Mouse (Mus musculus) telencephalon, adult 2 months (tissue): ENCODE measurements around the gene Gzma.

ENCODE experiments used
- DNase-seq: peaks from one replicate; pipeline ENCODE4 v3.0.0-alpha.2; 2011; ENCODE audit warnings: low read depth, low spot score

Gene Gzma

DNA sequence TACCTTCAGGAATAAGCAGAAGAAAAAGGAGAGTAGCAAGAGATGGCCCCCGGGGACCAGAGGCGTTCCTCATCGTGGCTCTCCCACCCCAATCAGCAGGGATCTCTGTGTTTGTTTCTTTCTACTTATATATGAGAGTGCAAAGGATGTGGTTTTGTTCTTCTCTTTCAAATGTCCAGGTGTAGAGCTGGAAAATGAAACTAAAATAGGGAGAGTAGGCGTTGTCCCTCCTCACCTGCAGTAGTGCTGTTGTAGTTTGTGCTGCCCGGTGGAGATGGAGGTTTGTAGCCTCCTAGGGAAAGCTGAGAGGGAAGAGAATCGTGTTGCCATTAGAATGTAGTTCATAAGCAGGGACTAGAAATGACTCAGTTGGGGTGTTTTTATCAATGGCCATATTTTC lies at the start of gene Gzma:
TSS of gene Gzma (minus strand) at position 103 of the 400 bp plus-strand sequence.
- DNase-seq: no peak

GRCm38 (mm10) chr13:113139597-113139996 lies 38.8 kb upstream of the Gzma start:
- no peak for DNase-seq

- DNase-seq: peak; percentile 52
These were observed 29.2 kb upstream of the Gzma start for GRCm38 (mm10) chr13:113129974-113130373.

- DNase-seq: no peak
These were observed 20.5 kb upstream of the Gzma start for GRCm38 (mm10) chr13:113121326-113121725.

DNA sequence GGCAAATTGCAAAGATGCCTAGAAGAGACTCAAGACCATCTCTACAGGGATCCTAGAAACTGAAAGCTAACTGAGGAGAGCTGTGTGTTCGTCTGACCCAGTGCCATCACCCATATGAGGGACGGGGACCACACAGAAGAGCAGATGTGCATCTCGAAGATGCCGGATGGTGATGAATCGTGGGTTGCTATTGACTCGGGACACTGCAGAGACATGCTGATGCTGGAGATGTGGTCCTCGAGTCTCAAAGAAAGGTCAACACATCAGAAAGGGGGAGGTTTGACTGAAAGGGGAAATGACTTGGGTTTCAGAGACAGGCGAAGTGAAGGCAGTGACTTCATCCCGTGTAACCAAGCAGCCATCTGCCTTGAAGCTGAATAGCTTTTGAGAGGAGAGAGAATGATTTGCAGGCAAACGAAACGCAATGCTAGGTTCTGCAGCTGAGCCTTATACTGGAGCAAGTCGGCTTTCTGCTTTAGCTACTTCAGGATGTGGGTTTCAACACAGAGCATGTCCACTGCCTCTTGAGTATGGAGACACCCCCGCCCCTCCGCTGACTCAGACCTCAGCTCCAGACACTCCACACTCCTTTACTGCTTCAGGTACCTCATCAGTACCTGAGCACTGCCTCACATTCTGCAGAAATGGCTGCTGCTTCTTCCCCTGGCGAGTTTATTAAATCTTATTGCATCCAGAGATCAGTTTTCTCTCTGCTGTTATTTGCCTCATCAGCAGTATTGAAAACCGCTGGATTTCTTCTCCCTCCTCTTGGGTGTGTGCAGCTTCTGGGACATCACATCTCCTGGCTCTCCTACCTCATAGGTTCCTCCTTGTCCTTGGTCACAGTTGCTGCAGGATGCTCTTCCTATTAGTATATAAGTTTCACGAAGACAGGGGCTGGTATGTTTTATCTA lies 19.8 kb upstream of the Gzma start:
- no peak for DNase-seq

GRCm38 (mm10) chr13:113118977-113119376 lies 18.2 kb upstream of the Gzma start:
- no peak for DNase-seq

DNA sequence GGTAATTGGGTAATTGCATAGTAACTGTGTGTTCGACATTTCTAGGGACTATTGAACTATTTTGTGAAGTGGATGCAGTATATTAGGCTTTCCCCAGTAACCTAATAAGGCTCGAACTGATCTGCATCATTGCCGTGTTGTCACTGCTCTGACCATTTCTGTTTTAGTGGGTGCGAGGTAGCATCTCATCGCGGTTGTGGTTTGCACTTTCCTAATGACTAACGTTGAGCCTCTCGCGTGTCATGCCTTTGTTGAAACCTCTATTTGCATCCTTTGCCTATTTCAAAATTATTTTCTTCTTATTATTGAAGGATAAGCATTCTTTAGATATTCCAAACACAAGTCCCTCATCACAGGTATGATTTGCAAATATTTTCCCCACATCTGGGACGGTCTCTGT lies 4.0 kb upstream of the Gzma start:
- no peak for DNase-seq

DNA sequence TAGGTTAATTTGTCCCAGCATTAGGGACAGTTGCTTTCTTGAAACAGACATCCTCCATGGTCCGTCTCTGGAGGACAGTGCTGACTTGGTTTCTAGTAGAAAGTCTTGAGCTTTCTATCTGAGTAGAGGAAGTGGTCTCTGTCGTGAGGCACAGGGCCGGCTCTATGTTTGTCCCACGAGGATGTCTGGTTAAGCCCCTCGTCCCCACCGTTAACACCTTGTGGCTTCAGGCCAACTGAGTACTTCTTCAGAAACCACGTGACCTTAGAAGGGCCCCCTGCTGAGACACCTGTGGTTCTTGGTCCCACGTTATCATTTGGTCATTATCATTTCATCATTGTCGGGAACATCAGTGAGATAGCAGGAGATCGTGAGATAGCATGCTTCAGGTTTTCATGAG lies 1.0 kb upstream of the Gzma start:
- DNase-seq: no peak

- DNase-seq: no peak
These were observed 2.4 kb downstream of the Gzma start for GRCm38 (mm10) chr13:113098406-113098805.

- no peak for DNase-seq
These were observed 3.8 kb downstream of the Gzma start for GRCm38 (mm10) chr13:113097011-113097410.

DNA sequence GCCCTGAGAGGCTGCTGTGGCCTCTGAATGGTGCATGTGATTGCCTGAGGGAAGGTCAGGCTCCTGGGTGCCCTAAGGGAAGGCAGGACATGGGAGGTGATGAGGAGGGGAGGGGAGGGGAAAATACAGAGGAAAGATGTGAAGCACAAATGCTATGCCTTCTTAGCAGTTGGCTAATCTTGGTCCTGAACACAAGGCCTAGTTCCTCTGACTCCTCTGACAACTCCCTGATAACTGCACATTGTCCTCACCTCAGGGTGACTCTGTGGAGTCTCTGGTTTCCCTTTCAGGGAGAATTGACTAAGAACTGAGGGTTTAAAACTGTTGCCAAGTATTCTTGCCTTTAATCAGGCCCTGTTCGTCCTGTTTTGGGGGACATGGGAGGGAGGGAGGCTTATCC lies 6.2 kb downstream of the Gzma start:
- DNase-seq: no peak

GRCm38 (mm10) chr13:113090489-113090888 lies 10.3 kb downstream of the Gzma start:
- no peak for DNase-seq

DNA sequence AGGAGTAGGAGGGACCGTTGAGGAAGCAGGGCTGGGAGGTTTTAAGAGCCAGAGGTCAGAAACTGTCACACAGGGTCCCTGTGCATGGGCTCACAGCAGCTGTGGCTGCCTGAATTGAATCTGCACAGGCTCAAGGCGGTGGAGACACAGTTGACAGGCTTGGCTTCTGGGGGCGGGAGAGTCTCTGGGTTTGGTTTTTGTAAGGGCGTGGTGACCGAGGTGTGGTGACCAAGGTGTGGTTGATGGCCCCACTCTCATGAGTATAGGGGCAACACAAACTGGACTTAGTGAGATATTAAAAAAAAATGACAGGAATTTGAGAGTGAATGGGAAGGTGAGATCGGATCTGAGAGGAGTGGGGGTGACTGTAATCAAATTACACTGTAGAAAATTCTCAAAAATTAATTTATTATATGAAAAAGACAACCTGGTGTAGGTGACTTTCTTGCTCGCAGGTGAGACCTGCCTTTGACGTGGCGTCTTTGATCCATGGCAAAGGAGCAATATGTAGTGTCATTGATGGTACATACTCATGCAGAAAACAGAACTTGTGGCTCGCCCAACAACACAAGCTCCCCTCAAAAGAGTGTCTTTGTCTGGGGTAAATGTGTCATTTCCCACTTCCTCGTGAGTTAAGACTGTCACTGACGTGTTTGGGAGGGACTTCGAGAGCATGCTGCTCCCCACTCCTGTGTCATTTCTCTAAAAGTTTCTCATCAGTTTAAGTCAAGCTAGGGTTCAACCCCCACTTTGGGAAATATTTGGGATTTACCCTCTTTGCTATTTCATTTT lies 13.4 kb downstream of the Gzma start:
- DNase-seq: no peak

GRCm38 (mm10) chr13:113084732-113085131 lies 16.0 kb downstream of the Gzma start:
- no peak for DNase-seq

DNA sequence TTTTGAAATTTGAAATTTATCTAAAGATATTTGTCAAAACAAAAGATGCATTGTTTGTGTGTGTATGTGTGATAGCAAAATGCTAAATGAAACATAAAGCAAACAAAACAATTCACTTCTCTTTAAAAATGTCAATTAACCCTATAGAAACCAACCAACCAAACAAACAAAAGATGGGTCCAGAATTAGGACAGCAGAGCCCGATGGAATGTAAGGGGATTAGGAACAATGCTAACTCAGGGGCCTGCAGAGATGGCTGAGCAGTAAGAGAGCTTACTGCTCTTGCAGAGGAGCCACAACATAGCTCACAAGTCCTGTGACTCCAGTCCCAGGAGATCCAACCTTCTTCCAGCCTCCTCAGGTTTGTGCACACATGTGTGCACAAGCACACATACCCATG lies 18.7 kb downstream of the Gzma start:
- no peak for DNase-seq

DNA sequence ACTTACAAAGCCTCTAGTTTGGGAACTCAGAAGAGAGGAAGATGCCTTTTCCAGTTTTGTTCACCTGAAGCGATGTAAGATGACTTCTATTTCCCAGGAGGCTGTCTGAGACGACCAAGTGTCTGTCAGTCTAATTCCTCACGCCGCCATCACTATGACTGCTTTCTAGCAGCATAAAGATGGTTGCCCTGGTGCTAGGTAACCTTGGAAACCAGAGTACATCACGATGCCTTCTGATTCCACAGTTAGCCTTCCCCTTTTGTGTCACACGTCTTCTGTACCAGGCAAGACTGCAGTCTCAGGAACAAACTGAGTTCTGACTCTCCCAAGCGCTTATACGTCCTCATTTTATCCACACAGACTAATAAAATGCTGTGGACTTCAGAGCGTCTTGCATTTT lies 21.8 kb downstream of the Gzma start:
- no peak for DNase-seq

- DNase-seq: no peak
These were observed 36.2 kb downstream of the Gzma start for GRCm38 (mm10) chr13:113064542-113064941.

DNA sequence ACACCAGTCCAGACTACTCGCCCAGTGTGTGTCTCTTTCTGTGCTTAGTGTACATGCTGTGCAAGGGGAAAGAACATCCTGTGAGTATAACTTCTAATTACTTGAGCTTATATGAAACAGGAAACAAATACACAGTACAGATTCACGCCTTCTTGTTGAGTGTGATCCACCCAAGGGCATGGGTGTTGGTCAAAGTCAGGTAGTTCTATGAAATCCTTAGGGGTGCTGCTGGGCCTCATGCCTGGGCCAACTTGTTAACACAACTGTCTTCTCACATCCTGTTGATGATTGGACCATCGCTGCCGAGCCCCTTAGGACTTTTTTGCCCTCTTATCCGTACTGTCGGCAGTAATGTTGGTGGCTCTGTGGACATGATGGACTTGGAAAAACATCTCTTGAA lies 39.0 kb downstream of the Gzma start:
- no peak for DNase-seq

- DNase-seq: no peak
These were observed 45.0 kb downstream of the Gzma start for GRCm38 (mm10) chr13:113055826-113056225.

GRCm38 (mm10) chr13:113054230-113054629 lies 46.6 kb downstream of the Gzma start:
- DNase-seq: no peak

DNA sequence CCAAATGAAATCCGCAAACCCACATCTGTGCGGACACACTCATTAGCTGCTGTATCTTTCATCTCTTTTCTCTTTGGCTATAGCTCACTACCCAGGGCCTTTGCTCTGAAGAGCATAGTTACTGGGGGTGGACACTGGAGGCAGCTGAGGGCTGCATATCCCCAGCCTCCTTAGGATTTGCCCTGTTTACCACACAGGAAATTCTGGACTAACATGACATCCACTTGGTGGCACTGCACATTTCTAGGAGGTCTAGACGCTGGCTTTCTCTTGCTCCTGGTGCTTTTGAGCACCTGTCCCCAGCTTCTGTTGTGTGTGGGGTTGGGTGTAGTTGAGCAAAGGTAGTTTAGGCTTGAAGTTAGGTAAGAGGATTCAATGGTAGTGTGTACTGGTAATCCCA lies 53.1 kb downstream of the Gzma start:
- DNase-seq: no peak

GRCm38 (mm10) chr13:113047018-113047417 lies 53.8 kb downstream of the Gzma start:
- no peak for DNase-seq
